Mouse (Mus musculus) adrenal gland, adult 8-10 months (tissue): ENCODE data around the gene Tas2r119. TPM values are rescaled to one million over a fixed set of nuclear protein-coding genes. Genes with fewer than 3 reads are reported as not detected.

Experiments
- DNase-seq: peaks from one replicate; pipeline ENCODE4 v3.0.0; 2022
- total RNA-seq, 4 experiments: library from RNA; stranded (reverse); gene quantifications; 2 replicates each; pipeline ENCODE4 v1.2.4; 2022

Gene Tas2r119
- total RNA-seq, 4 experiments from 2014 or later, result not detected

- no peak for DNase-seq
These were observed 48.3 kb downstream of the Tas2r119 start for GRCm38 (mm10) chr15:32225394-32225793.

DNA sequence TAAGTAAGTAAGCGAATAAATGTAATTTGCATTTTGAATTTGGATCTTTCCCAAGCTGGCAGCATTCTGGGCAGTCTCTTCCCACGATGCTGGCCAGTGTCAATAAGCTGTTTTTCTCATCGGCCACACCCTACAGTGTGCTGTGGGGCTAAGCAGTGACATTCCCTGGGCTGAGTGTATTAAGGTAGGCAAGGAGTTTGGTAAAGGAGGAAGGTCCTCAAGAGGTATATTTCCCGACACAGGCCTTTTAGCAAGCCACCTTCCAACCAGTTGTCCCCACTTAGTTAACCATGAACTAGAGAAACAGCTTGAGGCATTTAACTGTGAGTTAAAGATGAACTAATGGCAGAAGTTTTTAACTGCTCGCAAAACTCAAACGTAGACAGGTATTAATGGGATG is 49.3 kb downstream of the Tas2r119 start:
- DNase-seq, result no peak

DNA sequence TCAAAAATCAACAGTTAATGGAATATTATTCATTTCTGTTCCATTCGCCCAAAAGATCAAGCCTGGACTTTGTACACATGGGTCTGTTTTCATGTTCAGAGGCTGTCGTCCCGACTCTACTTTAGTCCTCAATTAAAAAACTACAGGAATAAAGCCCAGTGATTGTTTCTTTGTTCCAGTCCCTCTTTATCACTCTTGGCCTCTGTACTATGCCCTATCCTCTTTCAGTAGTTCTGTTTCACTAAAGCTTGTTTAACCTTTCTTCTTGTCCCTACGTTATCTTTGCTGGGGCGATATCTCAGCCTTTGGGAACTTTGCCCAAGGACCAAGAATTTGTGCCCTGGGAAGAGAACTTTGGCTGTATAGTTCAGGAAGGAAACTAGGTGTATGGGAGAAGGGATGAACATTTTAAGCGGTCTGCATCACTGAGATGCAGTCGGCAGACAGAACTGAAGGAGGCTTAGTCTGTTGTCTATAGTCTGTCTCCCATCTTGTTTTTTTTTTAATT is 49.9 kb downstream of the Tas2r119 start:
- DNase-seq, result peak; percentile 26

Other genes with a start within 250 kb of the Tas2r119 start
- gene Sema5a, start 67.5 kb downstream of the Tas2r119 start, total RNA-seq, result 10 to 100 TPM; 16.9 to 21.6 (median 21.0) TPM